Mouse (Mus musculus) ES-Bruce4 (cell line): Measurements from ENCODE around the gene Birc6. TPM values are rescaled to one million over a fixed set of nuclear protein-coding genes. Genes with fewer than 3 reads are reported as not detected.

ENCODE experiments used
- H3K27ac ChIP-seq: 2 replicates; pipeline ENCODE4 v1.5.1; 2012; ENCODE audit warnings: low read length, inconsistent platforms; ENCODE audit not compliant: insufficient read depth
- H3K27me3 ChIP-seq: 2 replicates; pipeline ENCODE4 v1.6.1; 2012; ENCODE audit warnings: mild to moderate bottlenecking, low read length, inconsistent platforms; ENCODE audit not compliant: control insufficient read depth, poor library complexity, insufficient read depth, severe bottlenecking
- H3K36me3 ChIP-seq: 2 replicates; pipeline ENCODE4 v1.6.1; 2012; ENCODE audit warnings: inconsistent platforms, mild to moderate bottlenecking, low read length, moderate library complexity; ENCODE audit not compliant: control insufficient read depth, poor library complexity, insufficient read depth, severe bottlenecking
- H3K4me1 ChIP-seq: one replicate; pipeline ENCODE4 v1.8.1; 2011; ENCODE audit warnings: low read length; ENCODE audit not compliant: control insufficient read depth, insufficient read depth
- H3K4me3 ChIP-seq: 2 replicates; pipeline ENCODE4 v1.5.1; 2011; ENCODE audit warnings: low read depth, mild to moderate bottlenecking, low read length
- H3K9ac ChIP-seq: 2 replicates; pipeline ENCODE4 v1.6.1; 2012; ENCODE audit warnings: low read depth, mild to moderate bottlenecking, inconsistent platforms; ENCODE audit not compliant: poor library complexity, severe bottlenecking
- H3K9me3 ChIP-seq: replicated peaks from 2 replicates; pipeline ENCODE4 v1.6.1; 2012; ENCODE audit warnings: mild to moderate bottlenecking, low read length, inconsistent platforms; ENCODE audit not compliant: control insufficient read depth, poor library complexity, insufficient read depth, severe bottlenecking
- CTCF ChIP-seq: IDR thresholded peaks from one replicate; pipeline ENCODE4 v1.8.1; 2011; ENCODE audit warnings: low read depth, low read length
- EP300 ChIP-seq: IDR thresholded peaks from 2 replicates; pipeline ENCODE4 v1.6.1; 2011; ENCODE audit warnings: low read depth, low read length; ENCODE audit not compliant: insufficient read depth
- POLR2A ChIP-seq: IDR thresholded peaks from one replicate; pipeline ENCODE4 v1.8.1; 2011; ENCODE audit warnings: low read length; ENCODE audit not compliant: insufficient read depth
- polyA plus RNA-seq: library from polyadenylated mRNA; stranded (reverse); fragments of >200 nt; gene quantifications from 2 replicates; pipeline ENCODE4 v1.2.4, GENCODE M21; 2011; ENCODE audit warnings: low read depth; ENCODE audit not compliant: missing spikeins, insufficient read depth, insufficient read length

The Birc6 gene
- polyA plus RNA-seq, 1 experiment = 132 TPM

- Histone ChIP-seq H3K27ac (no peak overlapping the region), H3K36me3 (peaks cover 30% of the 10 kb centered on the region), H3K9me3 (no peaks in the 10 kb centered on the region), H3K4me1 (no peaks in the 10 kb centered on the region), H3K4me3 (no peak overlapping the region), H3K9ac (no peak overlapping the region), H3K27me3 (no peaks in the 10 kb centered on the region)
- TF ChIP-seq CTCF (no peak), POLR2A (no peak), EP300 (no peak)
Measured at GRCm38 (mm10) chr17:74500204-74500603, 27.9 kb upstream of the Birc6 start.

DNA sequence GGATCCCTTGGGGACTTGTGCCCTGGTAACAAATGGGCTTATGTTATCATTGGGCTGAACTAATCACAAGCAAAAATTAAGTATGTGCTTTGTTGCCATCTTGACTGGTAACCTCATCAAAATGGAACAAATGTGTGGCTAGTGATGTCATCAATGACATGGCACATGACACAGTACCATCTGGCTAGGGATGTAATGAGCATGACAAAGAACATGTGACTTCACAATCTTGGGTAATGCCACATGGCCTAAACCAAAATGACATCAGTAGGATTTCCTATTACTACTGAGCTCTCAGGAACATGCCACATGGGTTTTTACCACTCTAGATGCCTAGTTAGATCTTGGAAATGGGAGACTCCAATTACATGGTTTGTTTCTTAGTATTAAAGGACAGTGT is 27.0 kb upstream of the Birc6 start:
- TF ChIP-seq CTCF (no peak), POLR2A (no peak), EP300 (no peak)
- Histone ChIP-seq H3K9ac (no peak overlapping the region), H3K27ac (no peak overlapping the region), H3K9me3 (no peaks in the 10 kb centered on the region), H3K27me3 (no peaks in the 10 kb centered on the region), H3K4me1 (no peaks in the 10 kb centered on the region), H3K36me3 (peaks cover 23% of the 10 kb centered on the region), H3K4me3 (no peak overlapping the region)

DNA sequence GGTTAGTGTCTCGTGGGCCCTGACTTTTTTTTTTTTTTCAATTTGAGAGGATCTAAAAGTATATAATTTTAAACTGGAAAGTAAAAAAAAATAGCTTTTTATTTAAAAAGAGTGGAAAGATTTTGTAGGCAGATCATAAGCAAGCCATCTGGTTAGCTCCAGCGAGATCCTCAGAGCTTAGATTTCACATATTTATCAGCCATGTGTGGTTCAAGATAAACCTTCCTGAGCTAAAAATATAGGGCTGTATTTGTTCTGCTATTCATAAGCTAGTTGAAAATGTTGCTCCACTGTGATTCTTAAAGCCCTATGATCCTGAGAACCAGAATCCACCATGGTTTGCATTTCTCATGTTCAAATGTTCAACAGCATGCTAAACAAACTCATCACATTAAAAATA is 20.2 kb upstream of the Birc6 start:
- Histone ChIP-seq H3K4me1 (no peaks in the 10 kb centered on the region), H3K4me3 (no peak overlapping the region), H3K27ac (no peak overlapping the region), H3K9ac (no peak overlapping the region), H3K27me3 (no peaks in the 10 kb centered on the region), H3K36me3 (no peaks in the 10 kb centered on the region), H3K9me3 (no peaks in the 10 kb centered on the region)
- no peak for TF ChIP-seq EP300
- TF ChIP-seq POLR2A = no peak
- TF ChIP-seq CTCF = no peak

DNA sequence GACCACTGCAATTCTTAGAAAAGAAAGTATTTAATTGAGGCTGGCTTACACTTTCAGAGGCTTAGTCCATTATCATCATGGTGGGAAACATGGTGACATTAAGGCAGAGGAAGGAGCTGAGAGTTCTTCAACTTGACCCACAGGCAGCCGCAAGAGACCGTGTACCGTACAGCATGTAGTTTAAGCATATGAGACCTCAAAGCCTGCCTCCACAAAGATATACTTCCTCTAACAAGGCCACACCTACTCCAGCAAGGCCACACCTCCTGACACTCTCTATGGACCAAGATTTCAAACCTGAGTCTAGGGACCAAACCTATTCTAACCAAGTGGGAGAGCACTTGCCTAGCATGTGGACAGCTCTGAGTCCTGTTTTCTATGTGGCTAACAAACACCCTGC is 19.5 kb upstream of the Birc6 start:
- H3K4me1 ChIP-seq = no peaks in the 10 kb centered on the region
- no peaks in the 10 kb centered on the region for H3K27me3 ChIP-seq
- H3K9ac ChIP-seq = no peak overlapping the region
- no peaks in the 10 kb centered on the region for H3K9me3 ChIP-seq
- H3K36me3 ChIP-seq = no peaks in the 10 kb centered on the region
- no peak overlapping the region for H3K27ac ChIP-seq
- no peak overlapping the region for H3K4me3 ChIP-seq
- TF ChIP-seq EP300 = no peak
- TF ChIP-seq POLR2A = no peak
- no peak for TF ChIP-seq CTCF

DNA sequence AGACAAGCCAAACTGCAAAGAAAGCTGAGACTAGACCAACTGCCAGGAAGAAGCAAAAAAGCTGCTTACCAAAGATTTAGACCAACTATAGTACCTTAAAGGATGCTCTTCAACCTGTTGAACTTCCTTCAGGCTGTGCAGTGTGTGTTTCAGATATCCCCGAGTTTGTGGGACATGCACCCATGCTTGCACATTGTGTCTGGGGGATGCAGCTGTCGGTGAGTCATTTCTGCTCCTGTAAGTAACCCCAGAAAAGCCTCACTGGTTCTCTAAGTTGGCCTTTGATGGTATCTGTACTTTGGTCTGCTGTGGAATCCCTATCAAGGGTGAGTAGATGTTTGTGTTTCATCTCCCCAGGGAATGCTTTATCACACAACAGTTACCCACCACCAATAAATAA is 15.8 kb upstream of the Birc6 start:
- no peak for TF ChIP-seq EP300
- no peak for TF ChIP-seq POLR2A
- TF ChIP-seq CTCF = no peak
- no peaks in the 10 kb centered on the region for H3K4me1 ChIP-seq

GRCm38 (mm10) chr17:74522797-74523723 is 5.0 kb upstream of the Birc6 start:
- H3K27me3 ChIP-seq = no peaks in the 10 kb centered on the region
- 0 out of 2 replicates have a peak, but pooled peaks cover 5% of the 10 kb centered on the region for H3K9me3 ChIP-seq
- TF ChIP-seq POLR2A (no peak), CTCF (no peak), EP300 (no peak)
- H3K9ac ChIP-seq = no peak overlapping the region
- no peak overlapping the region for H3K4me3 ChIP-seq
- H3K36me3 ChIP-seq = no peaks in the 10 kb centered on the region; the same call in 1 of the 2 replicates
- H3K4me1 ChIP-seq = no peaks in the 10 kb centered on the region
- H3K27ac ChIP-seq = no peak overlapping the region

More for the DNA sequence above, 15.8 kb upstream of the Birc6 start:
- H3K4me3 ChIP-seq = no peak overlapping the region
- H3K36me3 ChIP-seq = no peaks in the 10 kb centered on the region
- H3K9me3 ChIP-seq = no peaks in the 10 kb centered on the region
- no peak overlapping the region for H3K9ac ChIP-seq
- no peak overlapping the region for H3K27ac ChIP-seq
- H3K27me3 ChIP-seq = no peaks in the 10 kb centered on the region
